Mouse (Mus musculus): ENCODE data around the gene Usp22.

GRCm38 (mm10) chr11:61207487-61208246 lies 32.8 kb upstream of the Usp22 start, which contains the start of gene Aldh3a1:
- TF ChIP-seq EP300 (IDR thresholded peaks at IDR 0.05; ENCODE audit: insufficient read depth, low read depth, low read length): no peak
- TF ChIP-seq POLR2A (IDR thresholded peaks at IDR 0.05; ENCODE audit: insufficient read depth, low read length): no peak
- no peak for TF ChIP-seq CTCF (IDR thresholded peaks at IDR 0.05; ENCODE audit: low read depth, low read length)
